Mouse (Mus musculus) thymus, adult 2 months (tissue): Measurements from ENCODE around the gene Exd2.

Experiments used
- CTCF ChIP-seq: fragments of 200-500 bp; IDR thresholded peaks from 2 replicates; pipeline ENCODE4 v1.5.1; 2012; ENCODE audit warnings: mild to moderate bottlenecking, control low read depth, low read length, moderate library complexity, borderline replicate concordance; ENCODE audit not compliant: control insufficient read depth, poor library complexity, insufficient read depth; ENCODE audit errors: extremely low read depth
- POLR2A ChIP-seq: fragments of 200-500 bp; IDR thresholded peaks from 2 replicates; pipeline ENCODE4 v1.6.1; 2012; ENCODE audit warnings: mild to moderate bottlenecking, low read length, control low read depth, moderate library complexity; ENCODE audit not compliant: control insufficient read depth, poor library complexity, insufficient read depth; ENCODE audit errors: extremely low read depth

DNA sequence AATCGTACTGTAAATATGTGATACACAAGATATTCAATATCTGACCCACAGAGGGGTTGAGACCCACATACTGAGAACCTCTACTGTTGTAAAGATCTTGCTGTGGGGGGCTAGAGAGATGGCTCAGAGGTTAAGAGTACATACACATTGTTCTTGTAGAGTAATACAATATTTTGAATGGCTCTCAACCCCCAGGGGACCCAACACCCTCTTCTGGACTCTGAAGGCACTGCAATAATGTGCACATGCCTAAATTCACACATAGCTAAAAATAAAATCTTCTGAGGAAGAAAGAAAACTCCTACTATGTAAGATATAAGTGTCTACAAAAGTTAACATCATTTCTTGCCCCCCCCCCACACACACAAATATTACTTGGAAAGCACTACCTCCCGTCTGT lies 21.9 kb upstream of the Exd2 start:
- no peak for TF ChIP-seq POLR2A
- no peak for TF ChIP-seq CTCF
